In the genomic region with DNA sequence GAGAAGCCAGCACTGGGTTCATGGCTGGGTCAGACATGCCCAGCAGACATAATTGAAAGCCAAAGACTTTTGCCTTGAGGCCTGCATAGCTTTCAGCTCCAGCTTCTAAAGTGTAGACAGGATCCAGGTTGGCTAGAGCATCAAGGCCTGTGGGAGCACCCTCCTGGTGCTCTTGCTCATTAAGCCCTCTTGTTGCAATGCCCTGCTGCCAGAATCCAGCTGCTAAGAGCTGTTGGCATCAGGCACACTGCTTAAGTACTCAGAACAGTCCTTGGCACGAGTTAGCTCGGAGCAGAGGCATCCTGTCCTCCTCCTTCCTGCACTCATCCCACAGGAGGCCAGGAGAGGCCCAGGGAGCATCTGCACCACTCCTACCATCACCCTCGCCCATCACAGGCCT, we compare ENCODE assay signal across 13 mouse cellular contexts.
"Had no signal": no experiment of that assay in that cellular context is flagged by ENCODE, and none has a peak within 500 bp of the region (broad histone marks: within the 10 kb centered on the region; RNA-seq: fewer than 3 reads in every experiment).

No protein-coding gene starts in this region.

- DNase-seq: kidney, postnatal 14 days; lung, embryonic 14.5 days; lung, postnatal 10 days; lung, postnatal 4 days; right cerebral cortex, adult 18-20 months; right cerebral cortex, postnatal 25 days; thymus, postnatal 36 days had no signal

- H3K4me3 ChIP-seq: left cerebral cortex, adult 2 months; limb, embryonic 15.5 days; liver, embryonic 12.5 days; midbrain, embryonic 13.5 days; myocyte; neural tube, embryonic 15.5 days had no signal

- H3K27me3 ChIP-seq: limb, embryonic 15.5 days; liver, embryonic 12.5 days; midbrain, embryonic 13.5 days; neural tube, embryonic 15.5 days had no signal

- H3K9me3 ChIP-seq: limb, embryonic 15.5 days; liver, embryonic 12.5 days; neural tube, embryonic 15.5 days had no signal

- ATAC-seq: liver, embryonic 12.5 days; midbrain, embryonic 13.5 days had no signal

- H3K36me3 ChIP-seq: limb, embryonic 15.5 days; midbrain, embryonic 13.5 days; neural tube, embryonic 15.5 days had no signal

- H3K9ac ChIP-seq: limb, embryonic 15.5 days; liver, embryonic 12.5 days; lung, embryonic 14.5 days; midbrain, embryonic 13.5 days; neural tube, embryonic 15.5 days had no signal

- H3K4me1 ChIP-seq: liver, embryonic 12.5 days; midbrain, embryonic 13.5 days; neural tube, embryonic 15.5 days had no signal

- H3K4me2 ChIP-seq: limb, embryonic 15.5 days; liver, embryonic 12.5 days; lung, embryonic 14.5 days; midbrain, embryonic 13.5 days; neural tube, embryonic 15.5 days had no signal

- H3K27ac ChIP-seq: left cerebral cortex, adult 2 months; limb, embryonic 15.5 days; liver, embryonic 12.5 days; midbrain, embryonic 13.5 days; neural tube, embryonic 15.5 days had no signal
